ENCODE assay signal across 10 mouse cellular contexts in the genomic region with DNA sequence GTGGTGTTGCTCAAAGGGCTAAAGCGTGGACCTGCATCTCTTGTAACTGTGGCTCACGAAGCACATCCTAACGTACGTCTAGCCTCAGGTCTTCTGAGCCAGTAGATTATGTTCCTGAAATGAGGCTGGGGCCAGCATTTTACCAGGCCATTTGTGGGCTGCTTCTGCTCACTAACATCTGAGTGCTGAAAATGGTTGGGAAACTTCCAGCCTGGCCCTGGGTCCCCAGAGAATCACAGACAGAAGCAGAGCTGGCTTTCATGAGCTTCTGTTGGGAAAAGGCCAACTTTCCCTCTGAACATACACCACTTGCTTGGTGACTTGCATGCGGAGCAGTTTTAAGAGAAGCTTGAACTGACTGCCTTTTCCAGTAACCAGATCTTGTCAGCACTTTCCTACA.
A peak's percentile ranks its signal among the peaks of the same experiment; 100 is the strongest.
DNase-seq lines count a peak whose midpoint lies in the region; ATAC-seq and TF ChIP-seq lines count a peak whose summit lies in the region.
"Had no signal": no experiment of that assay in that cellular context is flagged by ENCODE, and none has a peak within 500 bp of the region (broad histone marks: within the 10 kb centered on the region; RNA-seq: fewer than 3 reads in every experiment).

No protein-coding gene starts in this region.

- H3K9me3 ChIP-seq in forebrain, postnatal 0 days (ENCODE audit: low read length) = no peaks in the 10 kb centered on the region
- peaks cover 5% of the 10 kb centered on the region; the same call in 1 of the 2 replicates for H3K9me3 ChIP-seq in forebrain, embryonic 10.5 days
- H3K9me3 ChIP-seq in heart, embryonic 13.5 days = no peaks in the 10 kb centered on the region
- H3K9me3 ChIP-seq: limb, embryonic 15.5 days had no signal

- no peak overlapping the region for H3K27ac ChIP-seq in forebrain, postnatal 0 days (ENCODE audit: low read depth, low read length)
- H3K27ac ChIP-seq in forebrain, embryonic 10.5 days = no peak overlapping the region
- peak overlapping the region; percentile 90 for H3K27ac ChIP-seq in layer of hippocampus, adult 2 months
- H3K27ac ChIP-seq in heart, embryonic 13.5 days (replicated peaks) = 0 out of 2 replicates have a peak overlapping the region, but pooled peaks have one; percentile 1
- H3K27ac ChIP-seq: limb, embryonic 15.5 days had no signal

- no peak overlapping the region for H3K4me2 ChIP-seq in forebrain, postnatal 0 days (ENCODE audit: low read depth)
- no peak overlapping the region; the same call in 1 of the 2 replicates for H3K4me2 ChIP-seq in heart, embryonic 13.5 days
- H3K4me2 ChIP-seq: limb, embryonic 15.5 days had no signal

- no peak overlapping the region for H3K9ac ChIP-seq in forebrain, postnatal 0 days
- no peak overlapping the region for H3K9ac ChIP-seq in heart, embryonic 13.5 days
- H3K9ac ChIP-seq: limb, embryonic 15.5 days had no signal

- no peaks in the 10 kb centered on the region for H3K27me3 ChIP-seq in forebrain, postnatal 0 days (ENCODE audit: insufficient read depth, low read length)
- peaks cover 68% of the 10 kb centered on the region for H3K27me3 ChIP-seq in forebrain, embryonic 10.5 days (ENCODE audit: poor library complexity, severe bottlenecking)
- H3K27me3 ChIP-seq in heart, embryonic 13.5 days (replicated peaks) = no peaks in the 10 kb centered on the region
- H3K27me3 ChIP-seq: limb, embryonic 15.5 days had no signal

- TF ChIP-seq CTCF in forebrain, postnatal 0 days (IDR thresholded peaks at IDR 0.05; ENCODE audit: low read depth) = no peak
- TF ChIP-seq CTCF in layer of hippocampus, adult 2 months (conservative IDR thresholded peaks at IDR 0.05) = no peak

- no peaks in the 10 kb centered on the region for H3K4me1 ChIP-seq in forebrain, postnatal 0 days (ENCODE audit: insufficient read depth)
- peaks cover 22% of the 10 kb centered on the region for H3K4me1 ChIP-seq in forebrain, embryonic 10.5 days
- peaks cover 53% of the 10 kb centered on the region for H3K4me1 ChIP-seq in heart, embryonic 13.5 days

- WGBS in forebrain, postnatal 0 days = 56% methylated on average over 5 of the region's 5 CpGs
- WGBS in forebrain, embryonic 10.5 days = 95% methylated on average over 5 of the region's 5 CpGs
- 58% methylated on average over 5 of the region's 5 CpGs for WGBS in heart, embryonic 13.5 days

- DNase-seq in forebrain, postnatal 0 days = peak; percentile 46
- no peak for DNase-seq in forebrain, embryonic 10.5 days (ENCODE audit: extremely low spot score, low spot score)
- DNase-seq in layer of hippocampus, adult 2 months (ENCODE audit: low spot score in 2 of 2) = peak in 1 of 2 experiments; percentile 49
- no peak for DNase-seq in layer of hippocampus, postnatal 36 days
- DNase-seq in MN1 (ENCODE audit: low spot score) = peak; percentile 81
- DNase-seq: kidney, postnatal 25 days had no signal

- H3K4me3 ChIP-seq in forebrain, postnatal 0 days (ENCODE audit: low read depth, low read length) = no peak overlapping the region
- H3K4me3 ChIP-seq in forebrain, embryonic 10.5 days = no peak overlapping the region
- no peak overlapping the region for H3K4me3 ChIP-seq in layer of hippocampus, adult 2 months
- no peak overlapping the region for H3K4me3 ChIP-seq in heart, embryonic 13.5 days
- H3K4me3 ChIP-seq: limb, embryonic 15.5 days had no signal

- ATAC-seq in forebrain, postnatal 0 days = no peak
- no peak for ATAC-seq in heart, embryonic 13.5 days (ENCODE audit: extremely low read depth, insufficient number of reproducible peaks, low FRiP score, low TSS enrichment)
- ATAC-seq in erythroblast, adult 5-6 weeks (replicated peaks; ENCODE audit: low FRiP score, poor library complexity, severe bottlenecking) = no peak
- ATAC-seq in megakaryocyte-erythroid progenitor cell, adult 5-6 weeks (replicated peaks; ENCODE audit: low FRiP score, low TSS enrichment, poor library complexity, severe bottlenecking) = no peak

- H3K36me3 ChIP-seq in forebrain, postnatal 0 days (ENCODE audit: insufficient read depth) = peaks cover 15% of the 10 kb centered on the region
- H3K36me3 ChIP-seq in forebrain, embryonic 10.5 days (replicated peaks) = peaks cover 9% of the 10 kb centered on the region; the same call in 1 of the 2 replicates
- H3K36me3 ChIP-seq in heart, embryonic 13.5 days = peaks cover 10% of the 10 kb centered on the region

Comparison
In these comparisons a context has a peak if more than half of its experiments do, and no peak if none do; other contexts are left out.
1. DNase-seq: peak in forebrain, postnatal 0 days (single experiment) and MN1 (single experiment); none in forebrain, embryonic 10.5 days (single experiment) and layer of hippocampus, postnatal 36 days (0 of 2).
2. H3K27ac ChIP-seq: peak in layer of hippocampus, adult 2 months (single experiment) and heart, embryonic 13.5 days (single experiment); none in forebrain, postnatal 0 days (single experiment) and forebrain, embryonic 10.5 days (single experiment).